Mouse (Mus musculus): ENCODE measurements at regions not wholly inside any gene's neighbourhood (a gene's known extent, or its start where the extent isn't known, plus 50 kb on each side); places are given as distances from the start of the nearest gene placed in this dataset.
A peak's percentile ranks its signal among the peaks of the same experiment; 100 is the strongest.

DNA sequence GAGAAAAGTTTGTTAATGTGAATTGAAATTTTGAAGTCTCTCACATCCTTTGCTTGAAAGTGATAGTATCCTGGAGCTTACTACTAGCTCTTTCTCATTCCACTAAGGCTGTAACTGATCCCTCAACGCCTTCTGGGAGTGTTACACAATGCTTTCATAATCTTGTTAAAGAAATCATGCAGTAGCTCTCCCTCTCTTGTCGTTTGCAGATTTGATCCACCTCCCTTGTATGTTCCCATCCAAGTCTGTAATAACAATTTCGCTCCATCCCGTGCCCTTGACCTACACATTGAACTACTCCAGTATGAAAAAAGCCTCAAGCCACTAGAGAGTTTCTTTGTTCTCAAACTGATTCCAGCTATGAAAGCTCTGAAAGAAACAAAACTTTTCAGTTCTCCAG is 63.9 kb upstream of the Fibin start:
- no peak for DNase-seq

DNA sequence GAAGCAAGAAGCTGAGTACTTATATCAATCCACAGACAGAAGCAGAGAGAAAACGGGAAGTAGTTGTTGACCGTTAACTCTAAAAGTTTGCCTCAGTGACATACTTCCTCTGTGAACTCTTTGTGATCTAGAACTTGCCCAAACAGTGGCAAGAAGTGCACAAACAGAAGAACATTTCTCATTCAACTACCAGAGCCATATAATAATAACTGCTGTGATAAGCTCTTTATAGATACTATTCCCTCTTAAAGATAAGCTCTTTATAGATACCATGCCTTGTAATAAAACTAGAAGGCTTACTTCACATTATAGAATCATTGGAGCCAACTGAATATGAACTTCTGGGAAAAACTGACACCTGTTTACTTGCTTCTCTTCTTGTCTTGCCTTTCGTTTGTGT is 89.7 kb upstream of the Fibin start:
- DNase-seq: no peak

DNA sequence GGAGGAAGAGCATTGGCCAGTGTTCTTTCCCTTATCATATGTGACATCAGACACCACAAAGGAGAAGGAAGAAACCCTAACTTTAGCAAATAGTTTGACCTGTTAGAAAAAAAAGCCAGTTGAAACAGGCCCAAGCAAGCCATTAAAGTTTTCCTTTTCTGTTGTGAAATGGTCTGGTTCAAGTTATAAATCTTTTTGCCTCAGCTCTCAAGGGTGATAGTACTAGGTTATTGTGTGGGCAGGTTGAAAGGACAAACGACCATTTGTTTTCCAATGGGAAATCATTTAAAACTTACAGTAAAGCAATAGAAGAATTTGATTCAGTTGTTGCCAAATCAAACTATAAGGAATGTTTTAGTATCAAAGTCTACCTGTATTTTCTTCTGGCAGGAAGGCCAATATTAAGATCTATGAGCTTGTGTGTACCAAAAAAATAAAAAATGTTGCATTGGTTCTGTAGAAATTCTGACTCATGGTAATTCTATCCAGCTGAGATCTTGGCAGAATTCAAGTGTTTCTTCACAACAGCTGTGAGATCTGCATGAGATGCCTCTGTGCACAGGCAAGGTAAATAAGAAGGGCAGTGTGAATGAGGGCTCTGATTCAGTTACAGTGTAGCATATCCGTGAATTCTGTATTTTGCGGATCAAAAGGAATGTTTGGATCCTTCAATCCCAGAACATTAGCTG is 109.5 kb upstream of the Fibin start:
- no peak for DNase-seq

DNA sequence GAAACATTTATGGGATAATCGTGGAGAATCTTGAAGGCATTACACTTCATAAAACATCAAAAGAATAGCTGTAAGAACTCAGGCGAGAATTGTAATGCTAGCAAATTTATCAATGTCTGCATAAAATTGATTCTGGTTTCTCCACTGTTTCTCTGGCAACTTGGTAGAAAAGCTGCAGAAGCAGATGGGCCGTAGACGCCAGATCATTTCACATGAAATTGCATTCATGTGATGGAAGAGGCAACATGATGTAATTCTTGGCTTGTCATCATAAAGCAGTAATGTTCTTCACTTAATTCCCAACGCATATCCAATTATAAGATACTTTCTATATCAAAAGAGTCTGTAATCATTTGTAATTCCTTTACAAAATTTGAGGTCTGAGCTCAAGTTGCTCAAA is 113.6 kb upstream of the Fibin start:
- no peak for DNase-seq

DNA sequence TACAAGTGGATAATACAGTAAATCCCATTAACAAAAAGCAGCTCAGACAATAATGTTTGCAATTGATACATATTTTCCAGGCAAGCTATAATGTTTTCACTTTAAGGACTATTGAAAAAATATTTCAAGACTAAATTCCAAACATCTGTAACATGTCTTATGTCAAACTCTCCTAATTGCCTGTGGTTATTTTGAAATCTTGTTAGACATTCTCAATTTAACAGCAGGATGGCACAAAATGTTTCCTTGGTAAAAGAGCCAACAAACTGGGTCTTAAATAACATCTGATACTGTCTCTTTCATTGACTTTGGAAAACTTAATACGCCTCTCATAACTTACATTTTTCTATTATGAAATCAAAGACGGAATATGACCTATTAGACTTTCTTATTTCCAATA is 115.8 kb upstream of the Slc5a12 start:
- no peak for DNase-seq

DNA sequence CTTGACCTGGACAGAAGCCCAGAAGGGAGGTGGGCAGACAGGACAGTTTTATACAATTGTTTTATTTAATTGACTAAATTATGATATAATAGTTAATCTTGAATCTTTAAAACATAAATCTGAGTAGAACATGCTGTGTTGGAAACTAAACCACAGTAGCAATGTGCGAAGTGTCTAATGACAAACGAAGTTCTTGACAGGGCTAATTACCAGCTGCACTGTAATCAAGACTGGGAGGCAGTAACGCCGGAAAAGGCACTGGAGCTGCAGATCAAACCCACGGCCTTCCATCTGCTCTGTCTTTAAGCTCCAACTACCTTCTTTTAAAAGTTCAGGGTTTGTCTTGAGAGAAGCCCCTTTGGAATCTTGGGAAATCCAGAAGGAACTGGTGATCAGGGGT is 110.9 kb upstream of the Slc5a12 start:
- DNase-seq: no peak

DNA sequence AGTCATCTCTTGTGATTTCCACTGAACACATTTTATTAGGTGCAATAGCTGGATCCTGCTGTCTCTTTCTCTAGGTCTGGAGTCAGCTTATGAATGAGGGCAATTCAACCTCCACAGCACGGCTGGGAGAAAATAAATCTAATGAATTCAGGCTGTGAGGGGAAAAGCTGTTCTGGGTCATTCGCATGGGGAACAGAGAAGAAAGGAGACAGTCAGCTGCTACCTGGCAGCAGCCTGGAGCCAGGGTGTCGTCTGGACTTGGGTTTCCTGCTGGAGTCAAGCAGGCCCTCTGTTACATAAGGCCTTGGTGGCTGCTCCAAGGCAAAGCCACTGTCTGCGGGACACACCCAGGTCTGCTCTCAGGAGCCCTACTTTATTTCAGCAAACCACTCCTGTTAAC is 110.4 kb upstream of the Slc5a12 start:
- no peak for DNase-seq

DNA sequence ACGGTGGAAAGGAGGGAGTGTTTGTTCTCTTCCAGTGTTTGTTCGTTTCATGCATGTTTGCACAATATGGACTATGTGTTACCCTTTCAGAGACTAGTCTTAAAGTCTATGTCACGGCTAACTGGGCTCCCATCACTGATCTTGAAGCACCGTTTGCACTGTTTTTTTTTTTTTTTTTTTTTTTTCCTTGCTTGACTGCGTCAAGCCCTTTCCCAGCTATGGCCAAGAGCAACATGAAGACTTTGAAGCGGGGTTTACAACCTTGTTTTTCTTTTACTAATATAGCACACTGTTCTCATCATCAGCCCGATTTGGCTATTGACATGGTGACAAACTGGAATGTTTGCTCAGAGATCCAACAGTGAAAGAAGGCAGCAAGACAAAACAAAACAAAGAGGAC is 109.1 kb upstream of the Slc5a12 start:
- no peak for DNase-seq

DNA sequence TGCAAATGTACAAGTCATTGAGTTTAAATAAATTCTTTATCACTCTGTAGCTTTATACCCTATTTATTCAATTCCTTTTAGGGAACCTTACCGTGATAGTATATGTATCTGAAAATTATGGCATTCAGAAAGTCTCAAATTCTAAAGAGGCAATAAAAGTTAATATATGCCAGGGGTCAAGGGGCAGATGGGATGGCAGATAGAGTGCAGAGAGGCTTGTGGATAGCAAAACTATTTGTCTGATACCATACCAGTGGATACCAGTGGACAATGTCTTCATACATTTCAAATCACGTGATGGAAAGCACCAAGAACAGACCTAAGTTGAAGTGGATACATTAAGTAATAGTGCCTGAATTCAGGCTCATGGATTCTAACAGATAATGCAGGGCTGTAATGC is 95.3 kb upstream of the Slc5a12 start:
- no peak for DNase-seq

DNA sequence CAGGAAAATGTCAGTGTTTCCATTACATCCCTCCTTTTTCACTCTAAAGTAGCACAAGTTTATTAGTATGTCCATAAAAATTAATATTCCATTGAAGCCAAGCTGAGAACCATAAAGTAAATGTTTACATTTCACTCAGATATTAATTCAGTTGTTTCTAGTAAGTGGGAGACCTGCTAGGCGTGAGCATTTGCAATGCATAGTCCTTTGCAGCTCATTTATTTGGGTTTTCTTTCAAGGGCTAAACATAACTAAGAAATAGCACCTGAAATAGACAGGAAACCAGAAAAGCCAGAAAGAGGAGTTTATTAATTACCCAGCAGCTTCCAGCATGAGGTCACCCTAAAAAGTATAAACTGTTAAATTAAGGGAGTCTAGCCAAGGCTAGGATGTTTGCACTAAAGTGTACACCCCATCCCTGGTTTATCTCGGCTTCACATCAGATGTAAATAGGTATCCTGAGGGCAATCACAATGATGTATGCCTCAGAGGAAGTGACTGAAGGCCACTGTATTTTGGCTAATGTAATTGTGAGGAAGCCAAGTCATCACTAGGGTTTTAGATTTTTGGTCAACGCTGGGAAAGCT is 88.8 kb upstream of the Slc5a12 start:
- no peak for DNase-seq

DNA sequence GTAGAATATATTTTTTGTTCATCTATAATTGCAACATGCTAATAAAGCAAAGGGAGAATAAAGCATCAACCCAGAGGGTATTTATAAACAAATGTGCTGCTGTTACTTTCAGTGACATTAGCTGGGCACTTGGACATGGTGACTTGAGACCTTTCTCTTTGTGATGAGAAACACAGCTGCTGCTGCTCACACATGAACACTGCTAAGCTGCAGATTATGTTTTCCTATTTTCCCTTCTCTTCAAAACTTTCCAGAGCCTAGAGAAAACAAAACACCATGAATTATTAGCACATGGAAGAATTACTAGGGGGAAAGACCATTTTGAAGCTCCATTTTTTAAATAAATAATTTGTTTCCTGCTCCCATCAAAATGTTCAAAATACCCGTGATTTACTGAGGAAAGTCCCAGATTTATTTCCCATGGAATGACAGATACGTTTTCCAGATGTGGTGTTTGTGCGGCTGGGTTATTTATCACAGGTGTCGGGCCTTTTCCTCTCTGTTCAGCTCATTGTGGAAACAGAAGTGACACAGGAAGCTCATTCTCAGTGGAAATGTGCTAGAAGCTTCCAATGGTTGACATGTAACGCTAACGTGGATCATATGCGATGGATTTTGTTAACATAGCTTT is 73.8 kb upstream of the Slc5a12 start:
- DNase-seq: peak; percentile 8 to 39

DNA sequence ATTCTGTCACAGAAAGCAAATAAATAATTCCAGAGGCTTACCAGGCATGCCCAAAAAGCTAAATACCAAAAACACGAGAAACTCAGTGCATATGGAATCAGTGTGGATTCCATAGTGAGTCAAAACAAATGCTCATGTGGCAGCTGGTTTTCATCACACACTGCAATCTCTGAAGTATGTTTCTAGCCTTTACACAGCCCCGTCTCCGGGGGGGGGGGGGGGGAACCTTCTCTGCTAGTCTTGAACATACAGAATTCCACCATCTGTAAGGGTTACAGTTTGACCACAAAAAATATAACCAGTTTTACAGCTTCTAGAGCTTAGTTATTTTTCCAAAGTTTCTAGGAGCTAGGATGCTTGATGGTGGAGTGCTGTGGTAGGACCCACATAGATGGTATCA is 68.9 kb upstream of the Slc5a12 start:
- no peak for DNase-seq

DNA sequence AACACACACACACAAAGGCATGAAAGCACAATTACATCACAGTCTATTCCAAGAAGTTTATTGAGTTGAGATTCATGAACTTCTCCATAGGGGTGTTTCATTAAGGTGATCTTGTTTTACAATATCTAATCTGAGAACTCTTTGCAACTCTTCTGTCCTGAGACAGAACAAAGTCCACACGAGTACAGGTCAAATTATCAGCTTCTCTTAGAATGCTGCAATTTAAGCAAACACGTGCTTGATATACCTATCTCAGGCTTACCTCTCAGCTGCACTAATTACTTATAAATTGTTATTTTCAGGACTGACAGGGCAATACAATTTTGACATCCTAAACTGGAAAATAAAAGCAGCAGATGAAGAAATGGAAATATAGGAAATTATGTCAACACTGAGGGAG is 57.0 kb upstream of the Slc5a12 start:
- no peak for DNase-seq

DNA sequence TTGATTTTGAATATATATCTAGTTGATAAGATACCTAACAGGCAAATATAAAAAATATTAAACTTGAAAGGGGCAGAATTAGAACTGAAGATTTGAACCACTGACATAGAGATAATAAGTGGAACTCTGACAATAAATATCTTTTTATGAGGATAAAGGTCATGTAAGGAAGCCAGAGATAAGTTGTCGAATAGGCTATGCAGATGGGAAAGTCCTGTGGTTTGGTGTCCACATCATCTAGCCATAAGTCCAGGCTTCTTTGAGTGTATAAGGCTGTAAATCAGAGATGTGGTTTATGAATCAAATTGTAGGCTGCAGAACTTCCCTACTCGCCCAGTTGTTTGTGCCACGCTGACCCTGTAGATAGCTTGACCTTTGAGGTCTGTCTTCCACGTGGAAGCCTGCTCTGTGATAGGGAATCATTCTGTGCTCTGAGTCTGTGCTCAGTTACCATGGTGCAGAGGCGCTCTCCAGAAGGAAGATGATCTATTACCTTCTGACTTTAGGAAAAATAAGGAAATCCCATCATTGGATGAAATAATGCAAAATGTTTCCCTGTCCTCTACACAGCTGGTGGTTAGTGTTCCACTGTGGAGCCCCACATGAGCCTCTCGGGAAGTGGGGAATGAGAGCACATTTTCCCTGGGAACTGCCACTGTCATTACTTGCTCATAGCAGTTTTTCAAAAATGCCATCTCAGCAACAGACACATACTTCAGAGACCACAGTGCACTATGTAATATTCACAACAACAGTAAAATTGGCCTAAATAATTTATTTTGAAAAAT is 56.3 kb upstream of the Slc5a12 start:
- no peak for DNase-seq

DNA sequence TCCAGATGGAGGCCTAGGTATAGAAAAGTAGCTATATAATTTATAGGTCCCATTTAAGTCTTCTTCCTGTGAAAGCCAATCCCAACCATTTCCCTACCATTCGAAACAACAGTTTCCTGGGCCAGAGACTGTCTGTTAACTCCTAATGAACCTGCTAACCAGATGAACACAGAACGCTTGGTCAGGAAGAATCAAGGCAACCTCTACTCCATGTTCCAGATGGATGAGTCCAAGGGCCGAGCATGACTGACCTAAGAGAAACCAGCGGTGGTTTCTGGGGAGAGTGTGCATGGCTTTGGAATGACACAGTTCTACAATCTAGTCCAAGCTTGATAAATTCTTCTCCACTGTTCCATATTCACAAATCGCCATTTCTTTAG is 55.8 kb upstream of the Slc5a12 start:
- DNase-seq: peak in 1 of 2 experiments; percentile 15

Measured in kidney, adult 8-10 months (tissue).